Mouse (Mus musculus) spleen, embryonic (tissue): Measurements from ENCODE around the gene Abcg5.

Experiments
- CTCF ChIA-PET: fragments of 350-600 bp; sonication (Branson Sonifier 250); formaldehyde crosslinking; loops from one replicate; lab custom pipeline; 2022; lab: Charles Lee

Gene Abcg5

DNA sequence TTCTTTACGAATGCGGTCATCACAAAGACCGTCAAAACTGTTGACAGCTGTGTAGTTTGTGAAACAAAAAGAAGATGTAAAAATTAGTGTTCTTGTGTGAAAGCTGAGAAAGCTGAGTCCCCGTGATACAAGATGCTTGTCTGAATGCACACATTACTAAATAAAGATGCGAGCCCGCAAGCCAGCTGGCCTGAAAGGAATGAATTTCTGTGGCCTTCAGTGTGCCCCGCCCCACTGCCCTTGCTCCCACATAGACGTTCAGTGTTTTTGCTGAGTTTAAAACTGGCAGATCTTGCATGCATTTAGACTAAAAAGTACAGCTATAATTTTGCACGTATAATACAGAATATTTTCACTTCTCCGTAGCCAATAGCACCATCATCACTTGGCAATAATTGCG, 67.0 kb downstream of the Abcg5 start:
- CTCF ChIA-PET: no interaction called here

GRCm38 (mm10) chr17:84611971-84612370, 70.8 kb downstream of the Abcg5 start:
- CTCF ChIA-PET: no interaction called here

- CTCF ChIA-PET: interaction anchor here (0.7 kb wide), 1 partner anchor 30 kb away, joined by 3 read pairs; no protein-coding TSS in a partner anchor
Observed at GRCm38 (mm10) chr17:84611500-84611899, 71.3 kb downstream of the Abcg5 start.

GRCm38 (mm10) chr17:84608606-84609005, 74.2 kb downstream of the Abcg5 start:
- CTCF ChIA-PET: no interaction called here
